Mouse (Mus musculus): ENCODE data around the gene Tube1. TPM values are rescaled to one million over a fixed set of nuclear protein-coding genes. Genes with fewer than 3 reads are reported as not detected.
A peak's percentile ranks its signal among the peaks of the same experiment; 100 is the strongest.

The Tube1 gene
- polyA plus RNA-seq, 1 experiment from 2014 or later: 8.5 TPM

DNA sequence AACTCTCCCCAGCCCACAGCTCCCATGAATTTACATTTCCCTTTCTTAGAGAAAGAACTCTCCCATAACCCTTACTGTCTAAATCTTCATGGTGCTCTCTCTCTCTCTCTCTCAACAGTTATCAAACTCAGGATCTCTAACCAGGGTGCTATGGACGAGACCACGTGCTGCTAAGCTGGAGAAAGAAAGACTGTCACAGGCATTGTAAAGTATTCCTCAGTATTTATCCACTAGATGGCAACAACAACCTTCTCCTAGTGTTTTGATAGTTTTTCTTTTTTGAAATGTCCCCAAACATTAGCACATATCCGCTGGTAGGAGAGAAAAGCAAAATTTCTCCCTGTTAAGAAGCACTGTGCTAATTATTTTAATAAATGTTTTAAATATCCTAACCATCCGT, 12.4 kb upstream of the Tube1 start:
- H3K36me3 ChIP-seq (ENCODE audit: control insufficient read depth, insufficient read depth, low read length): no peaks in the 10 kb centered on the region
- no peaks in the 10 kb centered on the region for H3K27me3 ChIP-seq (ENCODE audit: control insufficient read depth, insufficient read depth, low read length)
- no peak overlapping the region for H3K4me3 ChIP-seq (ENCODE audit: low read depth, low read length)
- no peak overlapping the region for H3K9ac ChIP-seq (replicated peaks; ENCODE audit: low read depth, low read length)
- no peaks in the 10 kb centered on the region for H3K4me1 ChIP-seq (ENCODE audit: control insufficient read depth, insufficient read depth, low read length)
- H3K4me2 ChIP-seq (ENCODE audit: low read depth, low read length): no peak overlapping the region
- no peaks in the 10 kb centered on the region for H3K9me3 ChIP-seq (ENCODE audit: control insufficient read depth, low read length)
- 50% methylated on average over 4 of the region's 4 CpGs for WGBS
- ATAC-seq (ENCODE audit: low read depth): peak; percentile 79; the same call in 1 of the 2 replicates
- H3K27ac ChIP-seq (ENCODE audit: low read depth, low read length): no peak overlapping the region

DNA sequence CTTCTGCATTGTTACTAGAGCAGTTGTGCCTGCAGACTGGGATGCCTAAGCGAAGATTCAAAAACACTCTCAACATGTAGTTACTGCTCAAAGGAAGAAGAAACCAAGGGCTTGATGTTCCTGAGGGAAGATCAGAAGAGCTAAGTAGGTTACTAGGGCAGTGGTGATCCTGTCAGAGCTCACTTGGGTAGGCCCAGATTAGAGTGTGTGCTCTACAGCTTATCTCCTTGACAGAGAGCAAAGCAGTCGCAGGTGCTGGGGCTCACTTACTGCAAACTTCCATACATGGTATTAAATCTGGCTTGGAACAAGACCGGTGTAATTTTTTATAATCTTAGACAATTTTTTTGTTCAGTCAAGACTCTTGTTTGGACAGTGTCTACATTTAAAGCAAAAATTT, 4.0 kb downstream of the Tube1 start:
- Histone ChIP-seq H3K9ac (replicated peaks; ENCODE audit: low read depth, low read length) (no peak overlapping the region), H3K4me1 (ENCODE audit: control insufficient read depth, insufficient read depth, low read length) (no peaks in the 10 kb centered on the region), H3K4me2 (ENCODE audit: low read depth, low read length) (no peak overlapping the region), H3K27me3 (ENCODE audit: control insufficient read depth, insufficient read depth, low read length) (no peaks in the 10 kb centered on the region), H3K36me3 (ENCODE audit: control insufficient read depth, insufficient read depth, low read length) (0 out of 2 replicates have a peak, but pooled peaks cover 10% of the 10 kb centered on the region), H3K9me3 (ENCODE audit: control insufficient read depth, low read length) (no peaks in the 10 kb centered on the region), H3K27ac (ENCODE audit: low read depth, low read length) (no peak overlapping the region), H3K4me3 (ENCODE audit: low read depth, low read length) (no peak overlapping the region)
- ATAC-seq (ENCODE audit: low read depth): no peak
- WGBS: 98% methylated on average over 3 of the region's 3 CpGs

DNA sequence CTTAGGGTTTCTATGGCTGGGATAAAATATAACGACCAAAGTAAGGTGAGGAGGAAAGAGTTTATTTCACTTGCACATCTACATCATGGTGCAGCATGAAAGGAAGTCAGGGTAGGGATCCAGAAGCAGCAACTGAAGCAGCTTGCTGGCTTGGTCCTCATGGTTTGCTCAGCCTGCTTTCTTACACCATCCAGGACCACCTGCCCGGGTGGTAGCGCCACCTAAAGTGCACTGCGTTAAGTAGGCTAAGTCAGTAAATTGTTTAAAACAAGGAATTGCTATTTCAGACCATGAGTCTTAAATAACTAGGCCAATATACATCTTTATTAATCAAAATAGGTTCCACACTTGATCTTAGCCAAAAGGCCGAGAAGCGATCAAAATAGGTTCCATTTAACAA, 5.0 kb downstream of the Tube1 start:
- 0 out of 2 replicates have a peak, but pooled peaks cover 10% of the 10 kb centered on the region for H3K36me3 ChIP-seq (ENCODE audit: control insufficient read depth, insufficient read depth, low read length)
- WGBS: 90% methylated on average over 6 of the region's 6 CpGs
- no peaks in the 10 kb centered on the region for H3K4me1 ChIP-seq (ENCODE audit: control insufficient read depth, insufficient read depth, low read length)
- no peaks in the 10 kb centered on the region for H3K9me3 ChIP-seq (ENCODE audit: control insufficient read depth, low read length)
- H3K4me2 ChIP-seq (ENCODE audit: low read depth, low read length): no peak overlapping the region
- H3K9ac ChIP-seq (replicated peaks; ENCODE audit: low read depth, low read length): no peak overlapping the region
- no peak for ATAC-seq (ENCODE audit: low read depth)
- H3K27ac ChIP-seq (ENCODE audit: low read depth, low read length): no peak overlapping the region
- no peaks in the 10 kb centered on the region for H3K27me3 ChIP-seq (ENCODE audit: control insufficient read depth, insufficient read depth, low read length)
- no peak overlapping the region for H3K4me3 ChIP-seq (ENCODE audit: low read depth, low read length)

DNA sequence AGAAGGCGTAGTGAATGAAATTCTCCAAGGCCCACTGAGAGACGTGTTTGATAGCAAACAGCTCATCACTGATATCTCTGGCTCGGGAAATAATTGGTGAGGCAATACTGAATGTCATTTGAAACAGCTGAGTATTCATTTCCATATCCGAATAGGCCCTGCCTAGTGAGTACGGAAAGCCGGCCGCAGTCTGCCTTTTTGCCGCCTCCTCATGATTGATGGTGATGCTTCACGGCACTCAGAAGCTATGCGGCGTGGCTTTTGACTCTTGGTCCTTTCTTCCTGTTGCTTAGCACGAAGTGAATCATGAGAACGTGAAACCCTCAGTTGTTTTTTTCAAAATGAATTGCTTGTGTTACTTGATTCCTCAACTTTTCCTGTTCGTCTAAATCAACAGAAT, 7.1 kb downstream of the Tube1 start:
- no peak overlapping the region for H3K27ac ChIP-seq (ENCODE audit: low read depth, low read length)
- H3K36me3 ChIP-seq (ENCODE audit: control insufficient read depth, insufficient read depth, low read length): peaks cover 17% of the 10 kb centered on the region; the same call in 1 of the 2 replicates
- H3K4me3 ChIP-seq (ENCODE audit: low read depth, low read length): no peak overlapping the region
- no peak overlapping the region for H3K9ac ChIP-seq (replicated peaks; ENCODE audit: low read depth, low read length)
- no peaks in the 10 kb centered on the region for H3K27me3 ChIP-seq (ENCODE audit: control insufficient read depth, insufficient read depth, low read length)
- ATAC-seq (ENCODE audit: low read depth): no peak
- no peak overlapping the region for H3K4me2 ChIP-seq (ENCODE audit: low read depth, low read length)
- H3K9me3 ChIP-seq (ENCODE audit: control insufficient read depth, low read length): no peaks in the 10 kb centered on the region
- H3K4me1 ChIP-seq (ENCODE audit: control insufficient read depth, insufficient read depth, low read length): no peaks in the 10 kb centered on the region
- WGBS: 27% methylated on average over 14 of the region's 14 CpGs

DNA sequence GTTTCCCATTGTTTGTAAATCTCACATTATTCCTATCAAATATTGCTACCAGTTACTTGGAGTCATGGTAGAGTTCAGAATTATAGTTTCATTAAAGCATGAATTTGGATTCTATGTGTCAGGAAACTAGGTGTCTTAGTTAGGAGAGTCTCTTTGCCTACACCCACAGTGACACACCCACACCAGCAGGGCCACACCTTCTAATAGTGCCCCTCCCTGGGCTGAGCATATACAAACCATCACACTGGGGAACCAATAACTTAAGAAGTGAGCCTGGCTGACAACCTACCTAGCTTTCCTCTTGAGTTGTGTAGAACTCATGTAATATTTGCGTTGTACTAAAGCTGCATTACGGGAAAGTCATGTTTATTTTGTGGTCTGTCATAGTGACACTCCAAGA, 7.6 kb downstream of the Tube1 start:
- Histone ChIP-seq H3K4me3 (ENCODE audit: low read depth, low read length) (no peak overlapping the region), H3K9ac (replicated peaks; ENCODE audit: low read depth, low read length) (no peak overlapping the region), H3K4me1 (ENCODE audit: control insufficient read depth, insufficient read depth, low read length) (no peaks in the 10 kb centered on the region), H3K9me3 (ENCODE audit: control insufficient read depth, low read length) (no peaks in the 10 kb centered on the region), H3K27ac (ENCODE audit: low read depth, low read length) (no peak overlapping the region), H3K27me3 (ENCODE audit: control insufficient read depth, insufficient read depth, low read length) (no peaks in the 10 kb centered on the region), H3K36me3 (ENCODE audit: control insufficient read depth, insufficient read depth, low read length) (peaks cover 21% of the 10 kb centered on the region; the same call in 1 of the 2 replicates), H3K4me2 (ENCODE audit: low read depth, low read length) (no peak overlapping the region)
- no peak for ATAC-seq (ENCODE audit: low read depth)
- WGBS: 97% methylated on average over 2 of the region's 2 CpGs

DNA sequence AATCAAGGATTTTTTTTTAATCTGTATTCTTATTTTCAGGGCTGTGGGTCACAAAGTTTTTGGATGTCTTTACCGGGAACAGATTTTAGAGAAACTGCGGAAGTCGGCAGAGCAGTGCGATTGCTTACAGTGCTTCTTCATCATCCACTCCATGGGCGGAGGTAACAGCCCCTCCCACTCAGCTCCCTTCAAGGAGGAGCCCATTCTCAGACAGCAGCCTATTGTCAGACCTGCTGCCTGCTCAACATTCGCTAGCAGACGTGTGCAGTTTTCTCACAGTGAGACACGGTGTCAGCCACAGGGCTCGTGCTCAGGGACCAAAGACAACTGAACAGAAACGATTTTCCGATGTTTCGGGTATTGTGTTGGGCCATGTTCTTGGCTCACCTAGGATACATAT, 8.4 kb downstream of the Tube1 start:
- H3K4me1 ChIP-seq (ENCODE audit: control insufficient read depth, insufficient read depth, low read length): no peaks in the 10 kb centered on the region
- no peak overlapping the region for H3K4me2 ChIP-seq (ENCODE audit: low read depth, low read length)
- no peak overlapping the region for H3K4me3 ChIP-seq (ENCODE audit: low read depth, low read length)
- H3K36me3 ChIP-seq (ENCODE audit: control insufficient read depth, insufficient read depth, low read length): peaks cover 21% of the 10 kb centered on the region; the same call in 1 of the 2 replicates
- no peak for ATAC-seq (ENCODE audit: low read depth)
- no peak overlapping the region for H3K9ac ChIP-seq (replicated peaks; ENCODE audit: low read depth, low read length)
- H3K27me3 ChIP-seq (ENCODE audit: control insufficient read depth, insufficient read depth, low read length): no peaks in the 10 kb centered on the region
- H3K27ac ChIP-seq (ENCODE audit: low read depth, low read length): no peak overlapping the region
- 64% methylated on average over 12 of the region's 12 CpGs for WGBS
- no peaks in the 10 kb centered on the region for H3K9me3 ChIP-seq (ENCODE audit: control insufficient read depth, low read length)

DNA sequence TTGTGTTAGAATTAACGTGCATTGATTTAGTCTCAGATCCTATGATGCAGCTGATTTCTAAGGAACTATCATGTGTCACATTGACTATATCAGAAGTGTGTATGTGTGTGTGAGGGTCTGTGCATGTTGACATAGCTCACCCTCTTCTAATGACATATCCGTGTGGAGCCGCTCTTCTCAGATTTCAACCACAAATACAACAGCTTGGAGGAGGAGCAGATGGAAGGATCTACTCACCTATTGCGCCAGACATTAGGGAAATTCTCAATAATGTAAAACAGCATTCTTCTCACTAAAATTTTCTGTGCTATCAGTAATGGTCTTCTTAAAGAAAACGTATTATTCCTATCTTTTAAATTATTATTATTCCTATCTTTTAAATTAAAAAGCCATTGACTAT, 22.9 kb downstream of the Tube1 start:
- no peak for ATAC-seq (ENCODE audit: low read depth)
- 91% methylated on average over 5 of the region's 5 CpGs for WGBS
- H3K4me2 ChIP-seq (ENCODE audit: low read depth, low read length): no peak overlapping the region
- no peaks in the 10 kb centered on the region for H3K4me1 ChIP-seq (ENCODE audit: control insufficient read depth, insufficient read depth, low read length)
- H3K27ac ChIP-seq (ENCODE audit: low read depth, low read length): no peak overlapping the region
- H3K36me3 ChIP-seq (ENCODE audit: control insufficient read depth, insufficient read depth, low read length): no peaks in the 10 kb centered on the region
- H3K4me3 ChIP-seq (ENCODE audit: low read depth, low read length): no peak overlapping the region
- no peaks in the 10 kb centered on the region for H3K27me3 ChIP-seq (ENCODE audit: control insufficient read depth, insufficient read depth, low read length)
- H3K9me3 ChIP-seq (ENCODE audit: control insufficient read depth, low read length): no peaks in the 10 kb centered on the region
- H3K9ac ChIP-seq (replicated peaks; ENCODE audit: low read depth, low read length): no peak overlapping the region

DNA sequence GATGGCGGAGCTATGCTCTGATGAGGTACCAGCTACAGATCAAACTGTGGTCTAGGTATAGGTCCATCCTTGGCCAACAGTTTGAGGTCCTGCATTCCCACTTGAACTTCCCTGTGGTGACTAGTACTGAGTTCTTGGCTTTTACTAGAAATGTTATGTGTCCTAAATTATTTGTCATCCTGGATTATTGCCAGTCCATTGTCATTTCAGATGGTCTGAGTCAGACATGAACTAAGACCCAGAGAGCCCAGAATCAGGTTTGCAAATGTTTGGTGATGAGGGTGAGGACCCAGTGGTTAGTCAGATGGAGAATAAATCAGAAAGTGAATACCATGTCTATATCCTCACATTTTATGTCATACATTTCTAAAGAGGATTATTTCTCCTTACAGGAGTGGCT, 23.5 kb downstream of the Tube1 start:
- Histone ChIP-seq H3K4me3 (ENCODE audit: low read depth, low read length) (no peak overlapping the region), H3K4me2 (ENCODE audit: low read depth, low read length) (no peak overlapping the region), H3K36me3 (ENCODE audit: control insufficient read depth, insufficient read depth, low read length) (no peaks in the 10 kb centered on the region), H3K27ac (ENCODE audit: low read depth, low read length) (no peak overlapping the region), H3K27me3 (ENCODE audit: control insufficient read depth, insufficient read depth, low read length) (no peaks in the 10 kb centered on the region), H3K4me1 (ENCODE audit: control insufficient read depth, insufficient read depth, low read length) (no peaks in the 10 kb centered on the region), H3K9me3 (ENCODE audit: control insufficient read depth, low read length) (no peaks in the 10 kb centered on the region), H3K9ac (replicated peaks; ENCODE audit: low read depth, low read length) (no peak overlapping the region)
- no peak for ATAC-seq (ENCODE audit: low read depth)
- WGBS: 94% methylated on average over 1 of the region's 1 CpGs

DNA sequence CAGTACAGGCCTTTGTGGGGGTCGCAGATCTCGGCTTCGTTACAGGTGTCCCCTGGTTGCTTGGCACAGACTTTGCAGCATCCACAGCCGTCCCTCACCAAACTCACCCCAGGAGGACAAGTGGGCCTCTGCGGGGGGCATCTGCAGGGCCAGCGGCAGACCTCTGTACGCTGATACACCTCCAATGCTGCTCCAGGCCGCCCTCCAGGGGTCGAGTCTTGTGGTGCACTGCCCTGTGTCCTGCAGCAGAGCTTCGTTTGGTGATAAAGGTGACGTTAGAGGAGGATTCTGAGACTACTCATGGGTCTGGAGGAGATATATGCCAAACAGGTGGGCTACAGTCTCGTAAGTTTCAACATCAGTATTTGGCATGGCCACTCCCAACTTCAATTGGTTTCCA, 24.5 kb downstream of the Tube1 start:
- Histone ChIP-seq H3K4me2 (ENCODE audit: low read depth, low read length) (no peak overlapping the region), H3K27ac (ENCODE audit: low read depth, low read length) (no peak overlapping the region), H3K36me3 (ENCODE audit: control insufficient read depth, insufficient read depth, low read length) (no peaks in the 10 kb centered on the region), H3K4me1 (ENCODE audit: control insufficient read depth, insufficient read depth, low read length) (no peaks in the 10 kb centered on the region), H3K27me3 (ENCODE audit: control insufficient read depth, insufficient read depth, low read length) (no peaks in the 10 kb centered on the region), H3K9ac (replicated peaks; ENCODE audit: low read depth, low read length) (no peak overlapping the region), H3K9me3 (ENCODE audit: control insufficient read depth, low read length) (no peaks in the 10 kb centered on the region), H3K4me3 (ENCODE audit: low read depth, low read length) (no peak overlapping the region)
- WGBS: 59% methylated on average over 12 of the region's 12 CpGs
- no peak for ATAC-seq (ENCODE audit: low read depth)

DNA sequence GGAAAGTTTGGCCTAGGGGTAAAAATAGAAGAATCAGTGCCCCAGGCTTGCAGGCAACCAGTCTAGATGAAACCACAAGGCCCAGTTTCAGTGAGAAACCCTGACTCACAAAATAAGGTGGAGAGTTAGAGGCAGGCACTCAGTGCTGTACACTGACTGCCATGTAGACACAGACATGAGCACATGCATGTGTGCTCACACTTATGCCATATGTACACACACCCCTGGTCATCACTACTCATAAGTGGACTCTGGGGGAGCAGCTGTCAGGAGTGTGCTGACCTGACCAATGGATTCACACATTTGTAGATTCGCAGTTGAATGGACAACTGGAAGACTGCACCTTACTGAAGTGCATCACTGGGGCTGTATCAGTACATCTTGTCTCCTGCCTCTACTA, 27.6 kb downstream of the Tube1 start:
- Histone ChIP-seq H3K27ac (ENCODE audit: low read depth, low read length) (no peak overlapping the region), H3K27me3 (ENCODE audit: control insufficient read depth, insufficient read depth, low read length) (no peaks in the 10 kb centered on the region), H3K9me3 (ENCODE audit: control insufficient read depth, low read length) (no peaks in the 10 kb centered on the region), H3K4me2 (ENCODE audit: low read depth, low read length) (no peak overlapping the region), H3K36me3 (ENCODE audit: control insufficient read depth, insufficient read depth, low read length) (no peaks in the 10 kb centered on the region), H3K4me1 (ENCODE audit: control insufficient read depth, insufficient read depth, low read length) (0 out of 2 replicates have a peak, but pooled peaks cover 4% of the 10 kb centered on the region), H3K4me3 (ENCODE audit: low read depth, low read length) (no peak overlapping the region), H3K9ac (replicated peaks; ENCODE audit: low read depth, low read length) (no peak overlapping the region)
- WGBS: 96% methylated on average over 1 of the region's 1 CpGs
- ATAC-seq (ENCODE audit: low read depth): no peak

Data from neural tube, embryonic 14.5 days (tissue).